Comparison of ENCODE assay signal across 9 mouse cellular contexts in the genomic region with DNA sequence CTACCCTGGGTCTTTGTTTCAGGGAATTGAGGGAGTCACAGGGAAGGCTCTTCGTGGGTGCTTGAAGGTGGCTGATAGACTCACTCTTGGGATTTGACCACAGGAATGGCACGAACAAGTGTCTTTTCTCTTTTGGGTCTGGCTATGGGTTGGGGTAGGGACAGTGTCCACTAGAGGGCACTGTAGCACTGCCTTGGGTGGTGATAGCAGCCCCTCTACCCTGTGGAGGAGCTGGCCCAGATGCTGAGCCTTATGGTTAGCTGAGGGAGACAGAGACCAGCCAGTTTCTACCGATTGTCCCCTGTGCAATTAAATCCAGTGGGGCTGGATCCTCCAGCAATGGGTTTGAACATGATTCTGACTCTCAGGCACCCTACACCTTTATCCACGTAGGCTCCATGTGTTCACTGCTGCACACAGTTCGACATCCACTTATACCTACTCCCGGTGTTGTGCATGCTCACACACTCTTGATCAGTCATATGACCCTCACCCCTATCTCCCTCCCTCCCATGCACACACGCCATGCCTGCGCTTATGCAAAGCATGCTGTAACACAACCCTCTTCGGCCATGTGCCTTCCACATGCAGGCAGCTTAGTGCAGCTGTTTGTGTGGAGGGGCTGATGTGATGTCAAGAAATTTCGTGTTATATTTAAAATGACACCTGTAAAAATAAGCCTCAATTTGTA.
DNase-seq lines count a peak whose midpoint lies in the region; ATAC-seq lines count a peak whose summit lies in the region.
"Had no signal": no experiment of that assay in that cellular context is flagged by ENCODE, and none has a peak within 500 bp of the region (broad histone marks: within the 10 kb centered on the region; RNA-seq: fewer than 3 reads in every experiment).

No protein-coding gene starts in this region.

- H3K4me2 ChIP-seq in forebrain, embryonic 16.5 days (ENCODE audit: low read length): no peak overlapping the region
- H3K4me2 ChIP-seq in limb, embryonic 12.5 days: 0 out of 2 replicates have a peak overlapping the region, but pooled peaks have one; percentile 6
- no peak overlapping the region for H3K4me2 ChIP-seq in midbrain, embryonic 16.5 days (ENCODE audit: low read length)

- no peaks in the 10 kb centered on the region for H3K27me3 ChIP-seq in megakaryocyte, embryonic 14.5 days (replicated peaks)
- H3K27me3 ChIP-seq in forebrain, embryonic 16.5 days (replicated peaks; ENCODE audit: control insufficient read depth, insufficient read depth, low read length): no peaks in the 10 kb centered on the region
- H3K27me3 ChIP-seq in limb, embryonic 12.5 days: peaks cover 23% of the 10 kb centered on the region
- no peaks in the 10 kb centered on the region for H3K27me3 ChIP-seq in midbrain, embryonic 16.5 days (ENCODE audit: control insufficient read depth, insufficient read depth, low read depth, low read length)

- 59% methylated on average over 10 of the region's 10 CpGs for WGBS in forebrain, embryonic 16.5 days
- WGBS in limb, embryonic 12.5 days: 26% methylated on average over 10 of the region's 10 CpGs
- 56% methylated on average over 10 of the region's 10 CpGs for WGBS in midbrain, embryonic 16.5 days

- no peak overlapping the region for H3K27ac ChIP-seq in forebrain, embryonic 16.5 days (ENCODE audit: low read length)
- H3K27ac ChIP-seq in limb, embryonic 12.5 days: no peak overlapping the region
- no peak overlapping the region for H3K27ac ChIP-seq in midbrain, embryonic 16.5 days (ENCODE audit: low read length)

- H3K36me3 ChIP-seq in megakaryocyte, embryonic 14.5 days (replicated peaks; ENCODE audit: low read length): no peaks in the 10 kb centered on the region
- H3K36me3 ChIP-seq in forebrain, embryonic 16.5 days (ENCODE audit: control insufficient read depth, insufficient read depth): no peaks in the 10 kb centered on the region
- no peaks in the 10 kb centered on the region for H3K36me3 ChIP-seq in limb, embryonic 12.5 days
- no peaks in the 10 kb centered on the region for H3K36me3 ChIP-seq in midbrain, embryonic 16.5 days (ENCODE audit: control insufficient read depth, insufficient read depth, low read length)

- no peaks in the 10 kb centered on the region for H3K4me1 ChIP-seq in megakaryocyte, embryonic 14.5 days
- H3K4me1 ChIP-seq in forebrain, embryonic 16.5 days (replicated peaks; ENCODE audit: control insufficient read depth, insufficient read depth, low read length): no peaks in the 10 kb centered on the region
- H3K4me1 ChIP-seq in limb, embryonic 12.5 days (replicated peaks): peaks cover 13% of the 10 kb centered on the region
- no peaks in the 10 kb centered on the region for H3K4me1 ChIP-seq in midbrain, embryonic 16.5 days (ENCODE audit: control insufficient read depth, insufficient read depth, low read length)

- H3K9me3 ChIP-seq in megakaryocyte, embryonic 14.5 days: no peaks in the 10 kb centered on the region
- no peaks in the 10 kb centered on the region for H3K9me3 ChIP-seq in forebrain, embryonic 16.5 days (ENCODE audit: control insufficient read depth, low read length)
- H3K9me3 ChIP-seq in limb, embryonic 12.5 days: no peaks in the 10 kb centered on the region
- no peaks in the 10 kb centered on the region for H3K9me3 ChIP-seq in midbrain, embryonic 16.5 days (replicated peaks; ENCODE audit: control insufficient read depth, low read length, poor library complexity, severe bottlenecking)

- no peak overlapping the region for H3K9ac ChIP-seq in forebrain, embryonic 16.5 days (replicated peaks; ENCODE audit: low read depth, low read length)
- H3K9ac ChIP-seq in limb, embryonic 12.5 days (replicated peaks): no peak overlapping the region
- H3K9ac ChIP-seq in midbrain, embryonic 16.5 days (ENCODE audit: low read depth, low read length): no peak overlapping the region

- peak overlapping the region; percentile 51 for H3K4me3 ChIP-seq in megakaryocyte, embryonic 14.5 days (replicated peaks)
- H3K4me3 ChIP-seq in forebrain, embryonic 16.5 days (replicated peaks; ENCODE audit: low read length): no peak overlapping the region
- H3K4me3 ChIP-seq in limb, embryonic 12.5 days (replicated peaks): no peak overlapping the region
- no peak overlapping the region for H3K4me3 ChIP-seq in midbrain, embryonic 16.5 days (ENCODE audit: low read depth, low read length)
- H3K4me3 ChIP-seq: myocyte had no signal

- no peak for ATAC-seq in megakaryocyte, adult 5-6 weeks (ENCODE audit: poor library complexity, severe bottlenecking)
- peak; percentile 95 for ATAC-seq in forebrain, embryonic 16.5 days
- ATAC-seq in limb, embryonic 12.5 days (ENCODE audit: insufficient number of reproducible peaks, insufficient read depth, low FRiP score, low TSS enrichment, low read depth): peak; percentile 94
- peak; percentile 85 for ATAC-seq in midbrain, embryonic 16.5 days
- no peak for ATAC-seq in erythroid progenitor cell, adult 5-6 weeks (replicated peaks; ENCODE audit: low FRiP score, poor library complexity, severe bottlenecking)

- DNase-seq in adrenal gland, postnatal 14 days: peak; percentile 54
- peak; percentile 5 for DNase-seq in induced T-regulatory cell, adult 2 months (ENCODE audit: low read depth)

Comparison
In these comparisons a context has a peak if more than half of its experiments do, and no peak if none do; other contexts are left out.
1. ATAC-seq: peak in forebrain, embryonic 16.5 days (single experiment), limb, embryonic 12.5 days (single experiment) and midbrain, embryonic 16.5 days (single experiment); none in megakaryocyte, adult 5-6 weeks (single experiment) and erythroid progenitor cell, adult 5-6 weeks (single experiment).